Mouse (Mus musculus) adrenal gland, postnatal 14 days (tissue): ENCODE measurements around the gene Defb45. TPM values are rescaled to one million over a fixed set of nuclear protein-coding genes. Genes with fewer than 3 reads are reported as not detected.

Source experiments
- total RNA-seq: library from RNA; stranded (reverse); gene quantifications from 2 replicates; pipeline ENCODE4 v1.2.3, GENCODE M21; 2021

Gene Defb45
- total RNA-seq, 1 experiment from 2014 or later: not detected

Other genes starting within 250 kb of the Defb45 start
- 2.8 and 3.0 TPM in 2 replicates for gene Nrsn2, start 222.8 kb downstream of the Defb45 start, total RNA-seq
- 14.7 and 16.0 TPM in 2 replicates for gene Sox12, start 201.3 kb downstream of the Defb45 start, total RNA-seq
- gene Zcchc3, start 184.4 kb downstream of the Defb45 start, total RNA-seq: 8.3 and 9.9 TPM in 2 replicates
- 0.37 and 0.38 TPM in 2 replicates for gene 6820408C15Rik, start 183.8 kb downstream of the Defb45 start, total RNA-seq
- gene Defb23, start 134.8 kb downstream of the Defb45 start, total RNA-seq: not detected in 2 replicates
- gene Defb20, start 122.3 kb downstream of the Defb45 start, total RNA-seq: not detected in 2 replicates
- gene Defb22, start 109.3 kb downstream of the Defb45 start, total RNA-seq: not detected in 2 replicates
- gene Defb26, start 87.7 kb downstream of the Defb45 start, total RNA-seq: not detected in 2 replicates
- gene Defb28, start 81.1 kb downstream of the Defb45 start, total RNA-seq: not detected in 2 replicates
- gene Defb29, start 59.3 kb downstream of the Defb45 start, total RNA-seq: not detected in 2 replicates
- gene Gm17416, start 30.1 kb downstream of the Defb45 start, total RNA-seq: not detected in 2 replicates
- gene Defb21, start 26.7 kb downstream of the Defb45 start, total RNA-seq: not detected in 2 replicates
- 2.0 and 2.5 TPM in 2 replicates for gene Defb19, start 19.1 kb downstream of the Defb45 start, total RNA-seq
- gene Defb36, start 4.9 kb upstream of the Defb45 start, total RNA-seq: not detected in 2 replicates
- 1.6 TPM in 1 of 2 replicates, not detected in the other for gene Defb25, start 23.7 kb upstream of the Defb45 start, total RNA-seq
- 8.3 and 9.8 TPM in 2 replicates for gene Rem1, start 27.6 kb upstream of the Defb45 start, total RNA-seq
- 123 and 139 TPM in 2 replicates for gene H13, start 70.1 kb upstream of the Defb45 start, total RNA-seq
- 26.6 and 28.0 TPM in 2 replicates for gene Mcts2, start 87.6 kb upstream of the Defb45 start, total RNA-seq
- 136 and 138 TPM in 2 replicates for gene Id1, start 136.9 kb upstream of the Defb45 start, total RNA-seq
- gene Cox4i2, start 154.8 kb upstream of the Defb45 start, total RNA-seq: 6.3 and 7.7 TPM in 2 replicates
- gene Bcl2l1, start 232.3 kb upstream of the Defb45 start, total RNA-seq: 64.3 and 72.4 TPM in 2 replicates
- gene Tpx2, start 248.6 kb upstream of the Defb45 start, total RNA-seq: 16.6 and 20.3 TPM in 2 replicates